Mouse (Mus musculus): ENCODE measurements around the gene Gm47985.
"Not testable (repeated sequence)": the region's sequence is repeated elsewhere in the genome, so short reads cannot be mapped to it uniquely, and the experiment has no call there.

Gene Gm47985

GRCm38 (mm10) chr1:151177030-151177936, 5.1 kb upstream of the Gm47985 start:
- peak in 1 of 2 experiments; percentile 11 for DNase-seq (ENCODE audit: low spot score in 2 of 2)

GRCm38 (mm10) chr1:151177937-151178271, 4.4 kb upstream of the Gm47985 start:
- no peak for DNase-seq (ENCODE audit: low spot score in 2 of 2)

GRCm38 (mm10) chr1:151178505-151179083, 3.7 kb upstream of the Gm47985 start:
- DNase-seq (ENCODE audit: low spot score in 2 of 2) = no peak

GRCm38 (mm10) chr1:151180167-151180566, 2.2 kb upstream of the Gm47985 start:
- no peak for DNase-seq (ENCODE audit: low spot score in 2 of 2)

- DNase-seq (ENCODE audit: low spot score in 2 of 2) = not testable (repeated sequence)
These were observed 3.8 kb downstream of the Gm47985 start for GRCm38 (mm10) chr1:151186186-151186585.

- not testable (repeated sequence) for DNase-seq (ENCODE audit: low spot score in 2 of 2)
These were observed 4.6 kb downstream of the Gm47985 start for GRCm38 (mm10) chr1:151186879-151187424.

- DNase-seq (ENCODE audit: low spot score in 2 of 2) = no peak
These were observed 6.1 kb downstream of the Gm47985 start for GRCm38 (mm10) chr1:151188469-151188868.

- not testable (repeated sequence) for DNase-seq (ENCODE audit: low spot score in 2 of 2)
These were observed 9.7 kb downstream of the Gm47985 start, which contains the start of gene Gm8947 for GRCm38 (mm10) chr1:151192075-151192474. Gene Gm8947, plus strand, starts transcription at chr1:151192376.

- DNase-seq (ENCODE audit: low spot score in 2 of 2) = not testable (repeated sequence)
These were observed 10.4 kb downstream of the Gm47985 start for GRCm38 (mm10) chr1:151192739-151193138.

GRCm38 (mm10) chr1:151195986-151196385, 13.6 kb downstream of the Gm47985 start:
- not testable (repeated sequence) for DNase-seq (ENCODE audit: low spot score in 2 of 2)

GRCm38 (mm10) chr1:151196690-151197089, 14.4 kb downstream of the Gm47985 start:
- DNase-seq (ENCODE audit: low spot score in 2 of 2) = not testable (repeated sequence)

GRCm38 (mm10) chr1:151198120-151198519, 15.8 kb downstream of the Gm47985 start, which contains the start of gene Gm47995:
Gene Gm47995, plus strand, starts transcription at chr1:151198448.
- not testable (repeated sequence) for DNase-seq (ENCODE audit: low spot score in 2 of 2)

GRCm38 (mm10) chr1:151200620-151201019, 18.3 kb downstream of the Gm47985 start:
- not testable (repeated sequence) for DNase-seq (ENCODE audit: low spot score in 2 of 2)

- DNase-seq (ENCODE audit: low spot score in 2 of 2) = not testable (repeated sequence)
These were observed 20.4 kb downstream of the Gm47985 start for GRCm38 (mm10) chr1:151202771-151203170.

- not testable (repeated sequence) for DNase-seq (ENCODE audit: low spot score in 2 of 2)
These were observed 21.5 kb downstream of the Gm47985 start, which contains the start of gene 3110040M04Rik for GRCm38 (mm10) chr1:151203818-151204217. Gene 3110040M04Rik, plus strand, starts transcription at chr1:151204121.

- not testable (repeated sequence) for DNase-seq (ENCODE audit: low spot score in 2 of 2)
These were observed 26.2 kb downstream of the Gm47985 start for GRCm38 (mm10) chr1:151208493-151208892.

GRCm38 (mm10) chr1:151208944-151209343, 26.6 kb downstream of the Gm47985 start:
- DNase-seq (ENCODE audit: low spot score in 2 of 2) = not testable (repeated sequence)

GRCm38 (mm10) chr1:151209824-151210355, 27.6 kb downstream of the Gm47985 start, which contains the start of gene Gm47996:
Gene Gm47996, plus strand, starts transcription at chr1:151210131.
- not testable (repeated sequence) for DNase-seq (ENCODE audit: low spot score in 2 of 2)

- DNase-seq (ENCODE audit: low spot score in 2 of 2) = not testable (repeated sequence)
These were observed 29.3 kb downstream of the Gm47985 start for GRCm38 (mm10) chr1:151211666-151212065.

GRCm38 (mm10) chr1:151214862-151215261, 32.5 kb downstream of the Gm47985 start:
- no peak for DNase-seq (ENCODE audit: low spot score in 2 of 2)

GRCm38 (mm10) chr1:151215985-151216384, 33.6 kb downstream of the Gm47985 start:
- DNase-seq (ENCODE audit: low spot score in 2 of 2) = no peak

GRCm38 (mm10) chr1:151216417-151216816, 34.1 kb downstream of the Gm47985 start:
- DNase-seq (ENCODE audit: low spot score in 2 of 2) = no peak

Data from frontal cortex, postnatal 36 days (tissue).